Mouse (Mus musculus) bone marrow, adult 2 months (tissue): Measurements from ENCODE around the gene Ankdd1a.

ENCODE experiments used
- CTCF ChIP-seq: fragments of 200-500 bp; IDR thresholded peaks from 2 replicates; pipeline ENCODE4 v1.5.1; 2011; ENCODE audit warnings: low read length, control low read depth; ENCODE audit not compliant: control insufficient read depth, insufficient read depth
- POLR2A ChIP-seq: fragments of 200-500 bp; IDR thresholded peaks from 2 replicates; pipeline ENCODE4 v1.6.1; 2011; ENCODE audit warnings: low read depth, mild to moderate bottlenecking, control low read depth, low read length, borderline replicate concordance; ENCODE audit not compliant: control insufficient read depth

DNA sequence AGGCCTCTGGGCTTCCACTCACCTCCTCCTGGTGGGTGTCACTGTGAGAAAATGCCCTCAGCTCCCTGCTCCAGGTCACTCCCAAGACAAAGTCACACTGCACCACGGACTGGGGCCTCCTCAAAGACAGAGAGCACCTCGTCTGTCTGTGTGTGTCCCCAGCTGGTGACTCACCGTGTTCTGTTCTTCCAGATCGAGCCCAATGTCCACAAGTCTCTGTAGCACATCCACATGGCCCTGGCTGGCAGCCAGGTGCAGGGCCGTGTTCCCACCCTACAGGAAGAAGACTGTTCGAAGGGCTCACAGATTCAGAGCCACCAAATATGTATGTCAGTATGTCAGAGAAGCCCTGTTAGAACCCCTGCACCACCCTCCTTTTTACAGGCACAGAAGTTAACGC is 11.5 kb downstream of the Ankdd1a start:
- TF ChIP-seq CTCF, result no peak
- no peak for TF ChIP-seq POLR2A
